Mouse (Mus musculus): ENCODE results near the gene Inpp5a. TPM values are rescaled to one million over a fixed set of nuclear protein-coding genes. Genes with fewer than 3 reads are reported as not detected.

The Inpp5a gene
- polyA plus RNA-seq, 1 experiment from 2014 or later, result 23.0 TPM

DNA sequence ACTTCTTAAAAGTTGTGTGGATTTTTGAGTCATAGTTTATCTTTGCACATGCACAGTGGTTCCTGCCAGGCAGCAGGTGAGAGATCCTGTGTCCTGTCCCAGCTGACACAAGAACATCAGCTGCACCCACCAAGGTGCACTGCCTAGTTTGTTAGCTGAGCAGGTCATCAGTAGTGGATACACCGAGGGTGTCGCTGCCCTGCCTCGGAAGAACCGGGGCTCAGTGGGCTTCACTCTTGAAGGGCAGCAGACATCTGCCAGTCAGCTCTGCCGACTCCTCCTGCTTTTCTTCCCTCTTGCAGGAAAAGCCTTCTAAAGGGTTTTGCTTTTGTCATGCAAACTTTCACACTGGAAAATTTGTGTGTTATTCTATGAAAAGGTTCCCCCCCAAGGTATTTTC, 48.6 kb downstream of the Inpp5a start:
- 89% methylated on average over 5 of the region's 5 CpGs for WGBS
- DNase-seq (ENCODE audit: low spot score) (no peak), ATAC-seq (ENCODE audit: insufficient number of reproducible peaks, low FRiP score, low TSS enrichment, low read depth) (no peak)
- Histone ChIP-seq H3K4me3 (ENCODE audit: low read depth, low read length) (no peak overlapping the region), H3K9ac (ENCODE audit: low read length) (no peak overlapping the region), H3K4me2 (ENCODE audit: low read depth, severe bottlenecking) (no peak overlapping the region), H3K9me3 (ENCODE audit: control insufficient read depth, low read length) (no peaks in the 10 kb centered on the region), H3K27me3 (ENCODE audit: control insufficient read depth, insufficient read depth, low read length) (no peaks in the 10 kb centered on the region), H3K4me1 (ENCODE audit: control insufficient read depth, insufficient read depth, low read length) (no peaks in the 10 kb centered on the region; the same call in 1 of the 2 replicates), H3K36me3 (ENCODE audit: control insufficient read depth, insufficient read depth, low read length) (no peaks in the 10 kb centered on the region), H3K27ac (replicated peaks; ENCODE audit: low read depth, low read length) (no peak overlapping the region)

DNA sequence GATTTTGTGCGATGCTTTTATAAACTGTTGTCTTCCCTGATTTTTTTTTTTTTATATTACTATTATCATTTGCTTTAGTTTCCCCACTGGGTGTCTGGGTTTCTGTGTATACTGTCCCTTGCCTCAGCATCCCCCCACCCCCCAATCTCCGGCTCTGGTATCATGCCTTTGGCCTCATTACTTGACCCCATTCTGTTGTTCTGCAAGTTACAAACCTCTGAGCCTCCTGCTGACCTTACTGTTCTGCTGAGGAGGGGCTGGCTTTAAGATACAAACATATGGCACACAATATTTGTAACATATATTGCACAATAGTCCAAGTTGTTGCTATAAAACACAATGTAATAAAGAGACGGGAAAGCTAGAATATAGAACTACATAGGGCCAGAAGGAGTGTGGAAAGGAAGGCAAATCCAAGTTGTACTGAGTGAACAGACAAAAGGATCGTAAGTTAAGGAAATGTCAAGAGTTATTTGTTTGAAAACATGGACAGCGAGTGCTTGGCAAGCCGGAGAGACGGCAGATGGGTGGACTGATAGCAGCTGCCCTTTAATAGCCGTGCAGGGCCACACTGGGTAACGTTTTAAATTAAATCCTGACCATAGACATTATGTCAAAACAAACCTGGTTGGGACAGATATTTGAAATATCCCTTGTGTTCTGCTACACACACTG, 49.2 kb downstream of the Inpp5a start:
- H3K4me2 ChIP-seq (ENCODE audit: low read depth, severe bottlenecking), result no peak overlapping the region
- ATAC-seq (ENCODE audit: insufficient number of reproducible peaks, low FRiP score, low TSS enrichment, low read depth), result no peak
- no peaks in the 10 kb centered on the region for H3K36me3 ChIP-seq (ENCODE audit: control insufficient read depth, insufficient read depth, low read length)
- H3K4me3 ChIP-seq (ENCODE audit: low read depth, low read length), result no peak overlapping the region
- no peaks in the 10 kb centered on the region; the same call in 1 of the 2 replicates for H3K4me1 ChIP-seq (ENCODE audit: control insufficient read depth, insufficient read depth, low read length)
- H3K27ac ChIP-seq (replicated peaks; ENCODE audit: low read depth, low read length), result no peak overlapping the region
- H3K9ac ChIP-seq (ENCODE audit: low read length), result no peak overlapping the region
- no peaks in the 10 kb centered on the region for H3K27me3 ChIP-seq (ENCODE audit: control insufficient read depth, insufficient read depth, low read length)
- no peaks in the 10 kb centered on the region for H3K9me3 ChIP-seq (ENCODE audit: control insufficient read depth, low read length)
- no peak for DNase-seq (ENCODE audit: low spot score)
- 61% methylated on average over 9 of the region's 9 CpGs for WGBS

DNA sequence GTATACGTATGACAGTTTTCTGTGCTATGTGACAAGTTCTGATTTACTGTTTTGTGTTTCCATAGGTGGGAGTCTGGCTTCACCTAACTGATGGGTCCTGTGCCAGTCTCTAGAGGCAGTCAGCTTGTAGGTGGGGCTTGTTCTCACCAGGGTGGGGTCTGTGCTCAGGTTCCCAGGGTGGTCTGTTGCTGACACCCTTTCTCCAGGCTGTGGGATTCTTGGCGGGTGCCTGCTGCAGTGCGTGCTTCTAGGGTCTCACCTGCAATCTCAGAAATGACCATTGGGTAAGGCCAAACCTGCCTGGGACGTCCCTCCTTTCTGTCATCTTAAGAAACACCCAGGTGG, 49.7 kb downstream of the Inpp5a start:
- no peak for ATAC-seq (ENCODE audit: insufficient number of reproducible peaks, low FRiP score, low TSS enrichment, low read depth)
- Histone ChIP-seq H3K27ac (replicated peaks; ENCODE audit: low read depth, low read length) (no peak overlapping the region), H3K9me3 (ENCODE audit: control insufficient read depth, low read length) (no peaks in the 10 kb centered on the region), H3K4me1 (ENCODE audit: control insufficient read depth, insufficient read depth, low read length) (no peaks in the 10 kb centered on the region; the same call in 1 of the 2 replicates), H3K9ac (ENCODE audit: low read length) (no peak overlapping the region), H3K4me3 (ENCODE audit: low read depth, low read length) (no peak overlapping the region), H3K27me3 (ENCODE audit: control insufficient read depth, insufficient read depth, low read length) (no peaks in the 10 kb centered on the region), H3K4me2 (ENCODE audit: low read depth, severe bottlenecking) (no peak overlapping the region), H3K36me3 (ENCODE audit: control insufficient read depth, insufficient read depth, low read length) (no peaks in the 10 kb centered on the region)
- no peak for DNase-seq (ENCODE audit: low spot score)
- 68% methylated on average over 4 of the region's 4 CpGs for WGBS

- no peak overlapping the region for H3K9ac ChIP-seq (ENCODE audit: low read length)
- ATAC-seq (ENCODE audit: insufficient number of reproducible peaks, low FRiP score, low TSS enrichment, low read depth) (no peak), DNase-seq (ENCODE audit: low spot score) (no peak)
- no peaks in the 10 kb centered on the region for H3K9me3 ChIP-seq (ENCODE audit: control insufficient read depth, low read length)
- H3K4me1 ChIP-seq (ENCODE audit: control insufficient read depth, insufficient read depth, low read length), result no peaks in the 10 kb centered on the region; the same call in 1 of the 2 replicates
- WGBS, result 72% methylated on average over 3 of the region's 3 CpGs
- no peaks in the 10 kb centered on the region for H3K36me3 ChIP-seq (ENCODE audit: control insufficient read depth, insufficient read depth, low read length)
- no peak overlapping the region for H3K4me3 ChIP-seq (ENCODE audit: low read depth, low read length)
- no peak overlapping the region for H3K4me2 ChIP-seq (ENCODE audit: low read depth, severe bottlenecking)
- no peak overlapping the region for H3K27ac ChIP-seq (replicated peaks; ENCODE audit: low read depth, low read length)
- no peaks in the 10 kb centered on the region for H3K27me3 ChIP-seq (ENCODE audit: control insufficient read depth, insufficient read depth, low read length)
These were observed 50.1 kb downstream of the Inpp5a start for GRCm38 (mm10) chr7:139439031-139439430.

- no peaks in the 10 kb centered on the region for H3K36me3 ChIP-seq (ENCODE audit: control insufficient read depth, insufficient read depth, low read length)
- H3K27ac ChIP-seq (replicated peaks; ENCODE audit: low read depth, low read length), result no peak overlapping the region
- no peak overlapping the region for H3K4me2 ChIP-seq (ENCODE audit: low read depth, severe bottlenecking)
- no peaks in the 10 kb centered on the region for H3K27me3 ChIP-seq (ENCODE audit: control insufficient read depth, insufficient read depth, low read length)
- no peak overlapping the region for H3K9ac ChIP-seq (ENCODE audit: low read length)
- H3K4me1 ChIP-seq (ENCODE audit: control insufficient read depth, insufficient read depth, low read length), result no peaks in the 10 kb centered on the region; the same call in 1 of the 2 replicates
- H3K9me3 ChIP-seq (ENCODE audit: control insufficient read depth, low read length), result no peaks in the 10 kb centered on the region
- H3K4me3 ChIP-seq (ENCODE audit: low read depth, low read length), result no peak overlapping the region
- DNase-seq (ENCODE audit: low spot score) (no peak), ATAC-seq (ENCODE audit: insufficient number of reproducible peaks, low FRiP score, low TSS enrichment, low read depth) (no peak)
- WGBS, result 81% methylated on average over 6 of the region's 6 CpGs
These were observed 51.3 kb downstream of the Inpp5a start for GRCm38 (mm10) chr7:139439922-139440895.

GRCm38 (mm10) chr7:139441022-139441421, 52.1 kb downstream of the Inpp5a start:
- H3K27me3 ChIP-seq (ENCODE audit: control insufficient read depth, insufficient read depth, low read length), result no peaks in the 10 kb centered on the region
- H3K4me2 ChIP-seq (ENCODE audit: low read depth, severe bottlenecking), result no peak overlapping the region
- no peaks in the 10 kb centered on the region for H3K36me3 ChIP-seq (ENCODE audit: control insufficient read depth, insufficient read depth, low read length)
- H3K9me3 ChIP-seq (ENCODE audit: control insufficient read depth, low read length), result no peaks in the 10 kb centered on the region
- no peak for DNase-seq (ENCODE audit: low spot score)
- 33% methylated on average over 5 of the region's 5 CpGs for WGBS
- no peak for ATAC-seq (ENCODE audit: insufficient number of reproducible peaks, low FRiP score, low TSS enrichment, low read depth)
- no peak overlapping the region for H3K9ac ChIP-seq (ENCODE audit: low read length)
- no peaks in the 10 kb centered on the region; the same call in 1 of the 2 replicates for H3K4me1 ChIP-seq (ENCODE audit: control insufficient read depth, insufficient read depth, low read length)
- H3K4me3 ChIP-seq (ENCODE audit: low read depth, low read length), result no peak overlapping the region
- no peak overlapping the region for H3K27ac ChIP-seq (replicated peaks; ENCODE audit: low read depth, low read length)

- H3K4me2 ChIP-seq (ENCODE audit: low read depth, severe bottlenecking), result no peak overlapping the region
- DNase-seq (ENCODE audit: low spot score) (no peak), ATAC-seq (ENCODE audit: insufficient number of reproducible peaks, low FRiP score, low TSS enrichment, low read depth) (no peak)
- no peak overlapping the region for H3K27ac ChIP-seq (replicated peaks; ENCODE audit: low read depth, low read length)
- H3K4me1 ChIP-seq (ENCODE audit: control insufficient read depth, insufficient read depth, low read length), result peaks cover 2% of the 10 kb centered on the region; the same call in 1 of the 2 replicates
- H3K4me3 ChIP-seq (ENCODE audit: low read depth, low read length), result no peak overlapping the region
- H3K36me3 ChIP-seq (ENCODE audit: control insufficient read depth, insufficient read depth, low read length), result no peaks in the 10 kb centered on the region
- no peaks in the 10 kb centered on the region for H3K27me3 ChIP-seq (ENCODE audit: control insufficient read depth, insufficient read depth, low read length)
- no peaks in the 10 kb centered on the region for H3K9me3 ChIP-seq (ENCODE audit: control insufficient read depth, low read length)
- H3K9ac ChIP-seq (ENCODE audit: low read length), result no peak overlapping the region
- WGBS, result 86% methylated on average over 10 of the region's 10 CpGs
These were observed 52.9 kb downstream of the Inpp5a start for GRCm38 (mm10) chr7:139441761-139442211.

GRCm38 (mm10) chr7:139445621-139446020, 56.7 kb downstream of the Inpp5a start:
- WGBS, result 77% methylated on average over 8 of the region's 8 CpGs
- no peak for DNase-seq (ENCODE audit: low spot score)
- Histone ChIP-seq H3K4me1 (ENCODE audit: control insufficient read depth, insufficient read depth, low read length) (peaks cover 2% of the 10 kb centered on the region; the same call in 1 of the 2 replicates), H3K4me2 (ENCODE audit: low read depth, severe bottlenecking) (no peak overlapping the region), H3K9me3 (ENCODE audit: control insufficient read depth, low read length) (no peaks in the 10 kb centered on the region), H3K27ac (replicated peaks; ENCODE audit: low read depth, low read length) (no peak overlapping the region), H3K36me3 (ENCODE audit: control insufficient read depth, insufficient read depth, low read length) (no peaks in the 10 kb centered on the region), H3K9ac (ENCODE audit: low read length) (no peak overlapping the region), H3K27me3 (ENCODE audit: control insufficient read depth, insufficient read depth, low read length) (no peaks in the 10 kb centered on the region), H3K4me3 (ENCODE audit: low read depth, low read length) (no peak overlapping the region)
- ATAC-seq (ENCODE audit: insufficient number of reproducible peaks, low FRiP score, low TSS enrichment, low read depth), result no peak
